ENCODE assay signal across 8 mouse cellular contexts in the genomic region with DNA sequence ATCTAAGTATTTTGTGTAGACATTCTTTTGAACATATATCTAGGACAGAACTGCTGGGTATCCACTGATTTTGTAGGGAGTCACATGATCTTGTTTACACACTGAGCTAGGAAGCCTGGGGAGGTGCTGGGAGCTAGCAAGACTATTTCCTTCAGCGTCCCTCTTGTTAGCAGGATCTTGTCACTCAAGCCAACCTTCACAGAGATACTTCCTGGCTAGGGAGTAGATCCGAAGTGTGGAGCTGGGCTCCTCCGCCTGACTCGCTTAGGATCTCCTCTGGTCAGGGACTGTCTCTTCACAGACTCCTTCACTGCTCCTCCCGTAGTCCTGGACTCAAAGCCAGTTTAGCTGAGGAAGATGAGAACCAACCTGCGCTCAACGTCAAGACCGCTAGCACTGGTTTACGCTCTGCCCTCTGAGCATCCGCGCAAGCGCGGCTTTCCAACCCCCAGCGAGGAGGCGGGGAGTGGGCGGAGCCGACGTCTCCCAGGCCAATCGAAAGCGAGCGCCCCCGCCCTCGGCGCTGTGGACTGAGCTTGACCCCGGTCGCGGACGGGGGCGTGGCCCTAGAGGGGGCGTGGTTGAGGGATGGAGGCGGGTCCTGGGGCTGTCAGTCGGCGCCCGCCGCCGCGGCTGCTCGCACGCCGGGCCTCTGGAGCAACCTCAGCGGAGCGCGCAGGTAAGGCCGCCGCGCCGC. TPM values are rescaled to one million over a fixed set of nuclear protein-coding genes. Genes with fewer than 3 reads are reported as not detected.
A peak's percentile ranks its signal among the peaks of the same experiment; 100 is the strongest.
DNase-seq lines count a peak whose midpoint lies in the region; ATAC-seq and TF ChIP-seq lines count a peak whose summit lies in the region.

A gene (plus strand): TSS at position 601 of the 697 bp plus-strand sequence.

- H3K9ac ChIP-seq in forebrain, postnatal 0 days, result peak within 1 kb of the TSS; percentile 69
- H3K9ac ChIP-seq in neural tube, embryonic 14.5 days (replicated peaks; ENCODE audit: low read depth, low read length), result peak within 1 kb of the TSS; percentile 71

- peak within 1 kb of the TSS; percentile 96 for H3K4me2 ChIP-seq in forebrain, postnatal 0 days (ENCODE audit: low read depth)
- H3K4me2 ChIP-seq in neural tube, embryonic 14.5 days (ENCODE audit: low read depth, low read length), result peak within 1 kb of the TSS; percentile 93

- peak; percentile 96 for ATAC-seq in forebrain, postnatal 0 days
- ATAC-seq in neural tube, embryonic 14.5 days (ENCODE audit: low read depth), result peak; percentile 98

- H3K9me3 ChIP-seq in forebrain, postnatal 0 days (ENCODE audit: low read length), result no peaks in the 10 kb centered on the region
- H3K9me3 ChIP-seq in neural tube, embryonic 14.5 days (ENCODE audit: control insufficient read depth, low read length), result no peaks in the 10 kb centered on the region

- under 1% methylated on average over 40 of the region's 47 CpGs for WGBS in forebrain, postnatal 0 days
- WGBS in neural tube, embryonic 14.5 days, result under 1% methylated on average over 46 of the region's 47 CpGs

- H3K4me3 ChIP-seq in forebrain, postnatal 0 days (ENCODE audit: low read depth, low read length), result peak within 1 kb of the TSS; percentile 92
- peak within 1 kb of the TSS; percentile 91 for H3K4me3 ChIP-seq in neural tube, embryonic 14.5 days (ENCODE audit: low read depth, low read length)
- peak within 1 kb of the TSS; percentile 92 for H3K4me3 ChIP-seq in testis, adult 2 months (ENCODE audit: control insufficient read depth, low read depth, low read length)

- intact Hi-C loops in heart, postnatal 36 days (cut with DNase I), result loop anchor here (5.0 to 10.0 kb wide), 3 partner anchors 311 to 559 kb away; a partner anchor contains a TSS

- no peaks in the 10 kb centered on the region for H3K36me3 ChIP-seq in forebrain, postnatal 0 days (ENCODE audit: insufficient read depth)
- no peaks in the 10 kb centered on the region for H3K36me3 ChIP-seq in neural tube, embryonic 14.5 days (ENCODE audit: control insufficient read depth, insufficient read depth, low read length)
- no peaks in the 10 kb centered on the region for H3K36me3 ChIP-seq in testis, adult 2 months (ENCODE audit: control insufficient read depth, insufficient read depth, low read length)

- peak; percentile 97 for TF ChIP-seq POLR2A in testis, adult 2 months (IDR thresholded peaks at IDR 0.05; ENCODE audit: control insufficient read depth, low read depth, low read length)

- DNase-seq in MN1 (ENCODE audit: low spot score), result peak; percentile 95
- DNase-seq in cerebellum, adult 8-10 months, result peak; percentile 100
- peak; percentile 97 for DNase-seq in forebrain, postnatal 0 days
- DNase-seq in heart, postnatal 36 days, result peak; percentile 100
- peak; percentile 99 for DNase-seq in layer of hippocampus, adult 18-20 months (ENCODE audit: low spot score in 2 of 2)
- DNase-seq in lung, adult 18-20 months, result peak; percentile 100

- H3K4me1 ChIP-seq in forebrain, postnatal 0 days (ENCODE audit: insufficient read depth), result no peaks in the 10 kb centered on the region
- H3K4me1 ChIP-seq in neural tube, embryonic 14.5 days (ENCODE audit: control insufficient read depth, insufficient read depth, low read length), result 0 out of 2 replicates have a peak, but pooled peaks cover 4% of the 10 kb centered on the region
- H3K4me1 ChIP-seq in testis, adult 2 months (ENCODE audit: control insufficient read depth, insufficient read depth, low read length), result no peaks in the 10 kb centered on the region; the same call in 1 of the 2 replicates

- H3K27ac ChIP-seq in forebrain, postnatal 0 days (ENCODE audit: low read depth, low read length), result peak within 1 kb of the TSS; percentile 59
- peak within 1 kb of the TSS; percentile 64 for H3K27ac ChIP-seq in neural tube, embryonic 14.5 days (ENCODE audit: low read depth, low read length)
- peak within 1 kb of the TSS; percentile 92 for H3K27ac ChIP-seq in testis, adult 2 months (ENCODE audit: control insufficient read depth, insufficient read depth, low read depth, low read length)

- TF ChIP-seq CTCF in forebrain, postnatal 0 days (IDR thresholded peaks at IDR 0.05; ENCODE audit: low read depth), result no peak
- TF ChIP-seq CTCF in testis, adult 2 months (IDR thresholded peaks at IDR 0.05; ENCODE audit: control insufficient read depth, insufficient read depth, insufficient replicate concordance, low read depth, low read length), result no peak

- H3K27me3 ChIP-seq in forebrain, postnatal 0 days (ENCODE audit: insufficient read depth, low read length), result no peaks in the 10 kb centered on the region
- H3K27me3 ChIP-seq in neural tube, embryonic 14.5 days (ENCODE audit: control insufficient read depth, insufficient read depth, low read length), result peaks cover 2% of the 10 kb centered on the region; the same call in 1 of the 2 replicates
- no peaks in the 10 kb centered on the region for H3K27me3 ChIP-seq in testis, adult 2 months (ENCODE audit: control insufficient read depth, insufficient read depth, low read length)

RNA-seq across cellular contexts. Expression of the gene that starts here (rescaled TPM):
- 16.9 and 17.0 TPM in 2 replicates for total RNA-seq in forebrain, postnatal 0 days (2014; rRNA removed)
- 21.3 and 23.1 TPM in 2 replicates for polyA plus RNA-seq in forebrain, postnatal 0 days (2015; fragmentation: Nextera tagmentation; extraction: Ambion mirVana)
- 1 to 10 TPM; 5.7 to 6.3 TPM for total RNA-seq in heart, postnatal 36 days (2021)
- 10 to 100 TPM; 47.2 to 47.5 TPM for total RNA-seq in layer of hippocampus, adult 18-20 months (2021)
- polyA plus RNA-seq in neural tube, embryonic 14.5 days (2014; fragmentation: Nextera tagmentation; extraction: Ambion mirVana), result 21.3 and 23.9 TPM in 2 replicates
- 1.7 and 2.0 TPM in 2 replicates for polyA plus RNA-seq in testis, adult 2 months (2012; rRNA removed)

Comparison
In these comparisons a context has a peak if more than half of its experiments do, and no peak if none do; other contexts are left out.
1. Peak in every context shown above with its lines: DNase-seq, ATAC-seq, H3K4me3 ChIP-seq and H3K27ac ChIP-seq.